Mouse (Mus musculus): ENCODE measurements at regions not wholly inside any gene's neighbourhood (a gene's known extent, or its start where the extent isn't known, plus 50 kb on each side); places are given as distances from the start of the nearest gene placed in this dataset.

- no peak for DNase-seq (ENCODE audit: low spot score in 2 of 2)
Measured at GRCm38 (mm10) chr13:106738011-106738410, 198.7 kb downstream of the Ipo11 start.

GRCm38 (mm10) chr13:106734323-106734722 lies 202.4 kb downstream of the Ipo11 start:
- DNase-seq (ENCODE audit: low spot score in 2 of 2), result no peak

GRCm38 (mm10) chr13:106732906-106733305 lies 203.9 kb downstream of the Ipo11 start:
- no peak for DNase-seq (ENCODE audit: low spot score in 2 of 2)

- no peak for DNase-seq (ENCODE audit: low spot score in 2 of 2)
Measured at GRCm38 (mm10) chr13:106723315-106723714, 213.4 kb downstream of the Ipo11 start.

- no peak for DNase-seq (ENCODE audit: low spot score in 2 of 2)
Measured at GRCm38 (mm10) chr13:106721167-106721566, 215.6 kb downstream of the Ipo11 start.

GRCm38 (mm10) chr13:106715771-106716170 lies 221.0 kb downstream of the Ipo11 start:
- no peak for DNase-seq (ENCODE audit: low spot score in 2 of 2)

GRCm38 (mm10) chr13:106715234-106715633 lies 221.5 kb downstream of the Ipo11 start:
- DNase-seq (ENCODE audit: low spot score in 2 of 2), result no peak

- DNase-seq (ENCODE audit: low spot score in 2 of 2), result no peak
Measured at GRCm38 (mm10) chr13:106710580-106710979, 226.2 kb downstream of the Ipo11 start.

GRCm38 (mm10) chr13:106700376-106700775 lies 236.4 kb downstream of the Ipo11 start:
- DNase-seq (ENCODE audit: low spot score in 2 of 2), result no peak

- DNase-seq (ENCODE audit: low spot score in 2 of 2), result no peak
Measured at GRCm38 (mm10) chr13:106699957-106700356, 236.8 kb downstream of the Ipo11 start.

GRCm38 (mm10) chr13:106691787-106692571 lies 244.8 kb downstream of the Ipo11 start:
- peak in 1 of 2 experiments; percentile 9 for DNase-seq (ENCODE audit: low spot score in 2 of 2)

- DNase-seq (ENCODE audit: low spot score in 2 of 2), result no peak
Measured at GRCm38 (mm10) chr13:106690125-106690524, 246.6 kb downstream of the Ipo11 start.

- no peak for DNase-seq (ENCODE audit: low spot score in 2 of 2)
Measured at GRCm38 (mm10) chr13:106689618-106690017, 247.1 kb downstream of the Ipo11 start.

- no peak for DNase-seq (ENCODE audit: low spot score in 2 of 2)
Measured at GRCm38 (mm10) chr13:106689051-106689450, 247.7 kb downstream of the Ipo11 start.

GRCm38 (mm10) chr13:106669665-106670064 lies 267.1 kb downstream of the Ipo11 start:
- no peak for DNase-seq (ENCODE audit: low spot score in 2 of 2)

GRCm38 (mm10) chr13:106662195-106662594 lies 274.6 kb downstream of the Ipo11 start:
- no peak for DNase-seq (ENCODE audit: low spot score in 2 of 2)

GRCm38 (mm10) chr13:106649363-106649762 lies 287.4 kb downstream of the Ipo11 start:
- DNase-seq (ENCODE audit: low spot score in 2 of 2), result no peak

- DNase-seq (ENCODE audit: low spot score in 2 of 2), result no peak
Measured at GRCm38 (mm10) chr13:106643302-106643975, 293.3 kb downstream of the Ipo11 start.

- peak in 1 of 2 experiments; percentile 19 for DNase-seq (ENCODE audit: low spot score in 2 of 2)
Measured at GRCm38 (mm10) chr13:106638706-106639385, 297.9 kb downstream of the Ipo11 start.

GRCm38 (mm10) chr13:106591729-106592128 lies 345.0 kb downstream of the Ipo11 start:
- no peak for DNase-seq (ENCODE audit: low spot score in 2 of 2)

- no peak for DNase-seq (ENCODE audit: low spot score in 2 of 2)
Measured at GRCm38 (mm10) chr13:106567658-106568359, 368.9 kb downstream of the Ipo11 start.

GRCm38 (mm10) chr13:106562588-106562987 lies 374.2 kb downstream of the Ipo11 start:
- peak in 1 of 2 experiments; percentile 2 for DNase-seq (ENCODE audit: low spot score in 2 of 2)
